Mouse (Mus musculus): ENCODE results near the gene Arid1b. TPM values are rescaled to one million over a fixed set of nuclear protein-coding genes. Genes with fewer than 3 reads are reported as not detected.

Arid1b gene
- total RNA-seq, 2 experiments from 2014 or later, result 77.5 to 90.0 TPM

DNA sequence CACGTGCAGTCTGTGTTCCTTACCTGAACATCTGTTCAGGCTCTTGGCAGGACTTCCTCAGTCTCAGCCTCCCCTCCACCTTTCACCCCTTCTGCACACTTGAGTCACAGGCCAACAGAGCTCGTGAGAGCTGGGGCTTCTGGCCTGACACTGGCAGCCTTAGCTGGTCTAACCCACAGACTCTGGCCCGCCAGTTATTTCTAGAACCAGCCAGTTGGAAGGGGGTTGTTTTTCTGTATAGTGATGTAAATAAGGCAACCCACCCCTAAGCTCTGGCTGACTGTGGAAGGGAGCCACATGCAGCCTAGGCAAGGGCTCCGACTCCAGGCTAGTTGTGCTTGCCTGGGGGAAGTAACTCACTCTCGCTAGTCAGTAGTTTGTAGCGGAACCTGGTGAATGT, 276.7 kb downstream of the Arid1b start:
- intact Hi-C loops (cut with DNase I), result no loop called here

DNA sequence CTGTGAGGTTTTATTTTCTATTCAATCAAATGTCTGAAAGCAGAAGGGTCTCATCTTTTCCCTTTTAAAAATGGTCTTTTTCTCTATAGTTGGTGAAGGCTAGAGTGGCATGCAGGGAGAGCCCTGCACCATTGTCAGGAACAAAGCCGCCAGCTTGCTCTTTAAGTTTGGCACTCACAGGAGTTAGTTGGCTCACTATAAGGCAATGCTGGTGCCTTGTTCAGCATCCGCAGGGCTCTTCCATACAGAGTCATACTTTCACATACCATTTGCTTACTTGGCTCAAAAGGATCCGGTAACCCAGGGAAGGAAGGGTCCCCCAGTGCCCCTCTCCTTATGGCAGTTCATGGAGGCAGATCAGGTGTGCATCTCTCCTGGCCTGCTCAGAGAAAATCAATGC, 279.0 kb downstream of the Arid1b start:
- DNase-seq (ENCODE audit: low spot score in 2 of 2), result no peak
- intact Hi-C loops (cut with DNase I), result no loop called here

More for the DNA sequence above, 276.7 kb downstream of the Arid1b start:
- DNase-seq (ENCODE audit: low spot score in 2 of 2), result no peak

DNA sequence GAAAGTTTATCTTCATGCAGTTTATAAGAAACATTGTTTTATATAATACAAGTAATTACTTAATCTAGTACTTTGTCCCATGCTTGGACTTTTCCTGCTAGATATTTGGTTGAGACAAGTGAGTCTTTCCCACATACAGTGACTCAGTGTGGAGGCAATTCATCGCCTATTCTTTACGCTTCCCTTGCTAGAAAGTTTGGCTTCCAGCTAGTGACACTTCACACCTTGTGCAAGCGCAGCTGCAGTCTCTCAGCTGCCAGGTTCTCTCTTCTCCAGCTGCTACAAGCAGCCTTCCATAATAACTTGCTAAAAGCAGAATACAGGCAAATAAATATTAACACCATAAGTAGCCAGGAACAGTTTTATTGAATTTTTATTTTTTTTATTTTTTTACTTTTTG, 279.6 kb downstream of the Arid1b start:
- DNase-seq (ENCODE audit: low spot score in 2 of 2), result peak in 1 of 2 experiments; percentile 45
- intact Hi-C loops (cut with DNase I), result no loop called here

DNA sequence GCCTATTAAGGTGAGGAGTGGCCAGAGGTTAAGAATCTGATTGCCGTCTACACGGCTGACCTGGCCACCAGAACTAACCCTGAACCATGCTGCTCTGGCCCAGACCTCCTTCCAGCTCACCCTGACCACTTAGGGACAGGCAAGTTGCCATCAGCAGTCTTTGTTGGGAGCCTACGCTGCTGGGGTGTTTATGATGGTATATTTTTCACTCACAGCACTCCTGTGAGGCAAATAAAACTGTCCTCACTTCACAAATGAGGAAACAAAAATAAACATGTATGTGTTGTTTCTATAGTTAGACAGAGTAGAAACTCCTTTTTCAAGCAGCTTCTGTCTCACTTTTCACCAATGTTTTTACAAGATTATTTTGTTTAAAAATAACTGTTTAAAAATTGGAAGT, 280.3 kb downstream of the Arid1b start:
- no peak for DNase-seq (ENCODE audit: low spot score in 2 of 2)
- intact Hi-C loops (cut with DNase I), result no loop called here

DNA sequence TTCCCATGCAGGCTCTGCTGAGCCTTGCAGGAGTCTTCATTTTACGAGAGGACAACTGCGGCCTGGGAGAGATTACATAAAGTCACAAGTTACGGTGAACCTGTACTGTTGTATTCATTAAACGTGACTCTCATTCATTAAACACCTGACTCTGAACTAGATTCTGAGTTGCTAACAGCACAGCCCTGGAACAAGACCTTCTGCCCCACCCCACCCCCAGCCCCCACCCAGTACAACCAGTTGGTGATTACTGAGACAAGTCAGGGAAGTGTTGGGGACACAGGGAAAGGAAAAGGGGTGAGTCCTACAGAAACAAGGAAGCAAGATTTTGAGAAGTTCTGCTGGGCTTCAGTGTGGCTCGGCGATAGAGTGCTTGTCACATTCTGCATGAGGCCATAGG, 281.6 kb downstream of the Arid1b start:
- DNase-seq (ENCODE audit: low spot score in 2 of 2), result no peak
- intact Hi-C loops (cut with DNase I), result no loop called here

DNA sequence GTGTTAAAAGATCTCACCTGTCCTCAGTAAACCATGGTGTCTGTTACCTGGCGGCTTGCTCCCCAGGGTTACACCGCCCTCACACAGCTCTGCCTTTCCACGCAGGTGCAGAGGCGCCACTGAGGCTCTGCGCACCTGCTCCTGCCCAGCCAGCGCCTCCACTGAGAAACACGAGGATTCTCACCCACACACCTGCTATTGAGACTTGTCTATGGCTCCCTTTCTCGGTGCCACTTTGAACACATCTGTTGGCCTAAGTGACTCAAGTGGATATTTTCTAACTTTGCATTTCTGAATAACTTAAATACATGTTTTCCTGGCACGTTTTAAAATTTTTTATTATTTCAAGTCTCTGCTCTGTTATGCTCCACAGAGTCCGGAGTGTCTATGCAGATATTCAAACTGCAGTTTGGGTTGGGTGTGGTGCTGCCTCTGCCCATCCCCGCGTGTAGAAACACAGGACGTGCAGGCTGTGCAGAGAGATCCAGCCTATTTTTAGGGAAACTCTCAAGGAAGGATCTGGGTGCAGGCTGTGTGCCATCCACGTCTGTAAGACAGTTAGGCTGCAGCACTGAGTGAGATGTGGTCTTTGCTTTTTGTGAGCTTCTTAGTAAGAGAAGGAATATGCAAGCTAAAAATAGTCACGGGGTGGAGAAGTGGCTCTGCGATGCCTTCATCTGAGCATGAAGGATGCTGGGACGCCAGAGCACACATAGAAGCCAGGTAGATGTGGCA, 283.2 kb downstream of the Arid1b start:
- DNase-seq (ENCODE audit: low spot score in 2 of 2), result peak; percentile 35 to 61
- intact Hi-C loops (cut with DNase I), result no loop called here

DNA sequence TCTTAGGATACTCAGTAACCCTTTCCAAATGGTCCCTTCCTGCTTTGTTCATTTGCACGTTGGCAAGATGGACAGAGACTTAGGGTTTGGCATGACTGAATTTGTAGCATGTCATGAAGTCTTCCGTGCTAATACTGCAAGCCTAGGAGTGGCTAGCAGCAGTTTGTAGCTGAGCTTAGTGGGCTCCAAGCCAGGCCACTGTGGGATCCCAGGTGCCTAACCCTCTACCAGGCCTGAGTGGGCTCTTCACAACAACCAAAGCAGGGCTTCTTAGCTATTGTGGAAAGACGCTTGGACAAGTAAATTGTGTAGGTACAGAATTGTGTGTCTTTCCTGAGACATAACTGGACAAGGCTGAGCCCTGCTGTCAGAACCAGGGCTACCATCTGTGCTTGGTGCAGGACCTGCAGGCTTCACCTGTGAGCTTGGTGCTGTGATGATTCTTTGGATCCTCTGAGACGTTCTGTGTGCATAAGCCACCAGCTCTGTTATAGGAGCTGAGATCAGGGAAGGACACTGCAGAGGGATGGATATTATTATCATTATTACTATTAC, 286.4 kb downstream of the Arid1b start:
- no peak for DNase-seq (ENCODE audit: low spot score in 2 of 2)
- intact Hi-C loops (cut with DNase I), result no loop called here

DNA sequence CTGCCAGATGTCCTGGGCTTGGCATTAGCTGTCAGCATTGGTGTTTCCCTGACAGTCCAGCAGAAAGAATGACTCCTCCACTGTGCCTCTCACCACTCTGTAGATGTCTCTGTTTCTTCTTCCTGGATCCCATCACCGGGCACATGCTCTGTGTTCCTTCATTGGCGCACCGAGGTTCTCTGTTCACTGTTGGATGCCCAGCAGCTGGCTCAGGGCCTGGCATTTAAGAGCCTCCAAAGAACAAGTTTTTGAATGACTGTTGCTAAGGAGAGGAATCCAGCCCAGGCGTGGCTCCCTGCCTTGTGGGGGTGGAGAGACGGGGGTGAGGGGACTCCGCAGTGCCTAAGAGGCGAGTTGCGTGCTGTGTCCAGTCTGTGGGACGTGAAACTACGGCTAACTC, 290.7 kb downstream of the Arid1b start:
- peak; percentile 46 to 47 for DNase-seq (ENCODE audit: low spot score in 2 of 2)
- intact Hi-C loops (cut with DNase I), result no loop called here

DNA sequence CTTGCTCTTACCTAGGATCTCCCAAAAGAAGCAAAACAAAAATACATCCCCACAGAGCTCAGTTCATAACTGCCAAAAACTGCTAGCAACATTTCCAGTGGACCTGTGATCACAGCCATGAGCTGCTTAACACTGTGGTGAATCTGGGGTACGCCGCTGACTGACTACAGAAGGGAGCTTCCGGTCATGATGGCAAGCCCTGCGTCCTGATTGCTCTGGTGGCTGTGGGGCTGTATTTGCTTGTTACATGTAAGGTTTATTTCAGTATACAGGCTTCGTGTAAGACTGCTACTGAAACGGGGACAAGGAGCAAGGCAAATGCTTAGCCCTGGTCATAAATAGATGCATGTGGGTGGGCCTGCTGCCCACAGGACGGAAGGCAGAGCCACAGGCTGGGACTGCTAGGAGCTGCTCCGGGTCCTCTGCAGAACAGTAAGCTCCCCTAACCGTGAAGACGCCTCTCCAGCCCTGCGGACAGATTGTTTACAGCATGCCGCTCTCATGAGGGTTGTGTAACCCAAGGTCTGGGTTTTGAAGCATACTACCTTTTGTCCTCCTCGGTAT, 291.8 kb downstream of the Arid1b start:
- DNase-seq (ENCODE audit: low spot score in 2 of 2), result peak; percentile 46 to 61
- intact Hi-C loops (cut with DNase I), result no loop called here

DNA sequence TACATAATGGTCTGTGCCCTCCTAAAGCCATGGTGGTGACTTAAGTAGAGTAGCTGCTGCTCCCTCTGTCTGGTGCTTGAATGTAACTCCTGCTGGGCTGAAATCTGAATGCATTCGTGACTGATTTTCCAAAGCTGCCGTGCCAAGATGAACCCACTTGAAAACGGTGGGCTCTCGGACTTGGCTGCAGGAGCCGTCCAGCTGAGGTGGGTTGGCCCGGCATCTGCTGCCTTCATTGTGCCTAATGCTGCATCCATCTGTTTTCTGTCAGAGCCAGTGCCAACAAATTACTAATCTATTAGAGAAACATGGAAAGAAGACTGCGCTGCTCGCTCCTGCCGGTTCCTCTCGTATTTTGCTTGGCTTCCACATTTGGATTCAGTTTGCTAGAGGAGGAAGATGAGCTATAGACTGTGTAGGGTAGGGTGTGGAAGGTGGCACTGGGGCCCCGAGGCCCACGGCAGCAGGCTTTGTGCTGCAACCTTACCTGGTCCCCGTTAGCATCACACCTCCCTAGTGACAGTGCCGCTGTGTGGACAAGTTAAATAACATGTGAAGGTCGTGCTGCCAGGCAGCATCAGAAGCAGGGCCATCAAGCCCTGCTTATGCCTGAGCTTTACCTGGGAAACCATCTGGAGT, 292.6 kb downstream of the Arid1b start:
- intact Hi-C loops (cut with DNase I), result no loop called here

DNA sequence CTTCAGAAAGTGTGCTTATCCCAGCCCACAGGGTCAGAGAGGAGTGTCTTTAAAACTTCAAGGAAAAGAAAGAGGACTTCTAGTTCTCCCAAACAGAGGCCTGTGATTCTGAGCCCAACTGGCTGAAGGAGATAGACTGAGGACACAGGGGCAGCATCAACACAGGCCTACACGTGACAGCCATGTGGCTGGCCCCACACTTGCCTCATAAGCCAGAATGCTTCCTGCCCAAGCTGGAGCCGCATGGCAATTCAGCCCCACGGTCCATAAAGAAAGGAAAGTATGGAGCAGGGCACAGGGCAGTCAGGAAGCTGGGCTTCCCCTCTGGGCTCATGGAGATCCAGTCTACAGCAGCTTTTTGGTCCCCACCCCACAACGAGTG, 293.1 kb downstream of the Arid1b start:
- peak in 1 of 2 experiments; percentile 43 for DNase-seq (ENCODE audit: low spot score in 2 of 2)
- intact Hi-C loops (cut with DNase I), result no loop called here

More for the DNA sequence above, 292.6 kb downstream of the Arid1b start:
- DNase-seq (ENCODE audit: low spot score in 2 of 2), result peak; percentile 53 to 58

DNA sequence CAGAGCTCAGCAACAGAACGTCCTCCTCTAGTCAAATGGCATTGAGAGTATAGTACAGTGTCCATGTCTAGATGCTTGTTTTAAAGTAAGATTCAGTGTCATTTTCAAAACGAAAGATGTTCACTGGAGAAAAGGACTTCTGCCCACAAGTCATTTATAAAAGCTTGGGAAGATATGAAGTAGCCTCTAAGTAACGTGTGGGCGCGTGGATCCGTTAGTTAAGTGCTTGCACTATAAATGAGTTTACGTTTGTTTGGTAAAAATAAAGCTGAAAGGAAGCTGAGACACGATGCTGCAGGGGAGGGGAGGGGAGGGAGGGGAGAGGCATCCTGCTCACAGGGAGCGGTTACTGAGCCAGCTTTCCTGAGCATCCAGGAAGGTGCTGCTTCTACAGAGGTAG, 293.5 kb downstream of the Arid1b start:
- intact Hi-C loops (cut with DNase I), result no loop called here
- DNase-seq (ENCODE audit: low spot score in 2 of 2), result no peak

DNA sequence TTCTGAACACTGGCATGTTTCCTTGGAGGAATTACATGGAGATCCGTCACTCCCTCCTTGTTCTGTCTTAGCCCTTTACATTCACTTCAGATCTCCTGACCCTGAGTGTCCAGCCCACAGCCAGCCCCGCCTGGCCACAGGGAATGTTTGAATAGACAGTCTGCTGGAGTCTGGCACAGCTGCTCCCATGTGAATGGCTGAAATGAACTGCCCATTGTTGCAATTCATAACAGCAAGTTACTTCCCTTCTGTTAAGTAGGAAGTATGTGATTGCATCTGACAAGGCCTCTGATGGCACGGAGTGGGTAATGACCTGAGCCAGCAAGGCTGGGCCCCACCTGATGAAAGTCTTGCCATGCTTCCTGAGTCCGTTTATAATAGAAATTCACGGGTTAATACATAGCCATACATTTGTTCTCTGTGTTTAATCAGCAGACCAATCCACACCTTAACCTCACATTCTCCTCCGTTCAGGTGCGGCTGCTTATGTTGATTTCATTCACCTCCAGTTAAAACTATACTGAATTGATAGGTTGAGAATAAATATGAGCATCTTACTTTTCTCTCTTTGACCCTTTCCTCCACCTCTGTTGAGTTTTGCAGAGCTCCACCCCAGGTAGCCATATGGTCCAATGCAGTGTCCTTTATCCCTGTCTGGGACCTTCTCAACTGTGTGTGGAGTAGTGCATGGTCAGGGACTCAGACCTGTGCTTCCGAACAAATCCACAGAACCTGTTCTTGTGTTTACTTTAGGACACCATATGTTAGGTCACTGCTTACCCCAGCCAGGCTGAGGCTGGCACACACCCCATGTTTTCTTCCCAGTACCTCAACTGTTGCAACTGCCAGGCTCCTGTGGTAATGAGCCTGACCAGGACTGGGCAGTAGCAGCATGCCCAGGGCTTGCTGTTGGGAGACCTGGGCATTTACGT, 299.8 kb downstream of the Arid1b start:
- intact Hi-C loops (cut with DNase I), result no loop called here

DNA sequence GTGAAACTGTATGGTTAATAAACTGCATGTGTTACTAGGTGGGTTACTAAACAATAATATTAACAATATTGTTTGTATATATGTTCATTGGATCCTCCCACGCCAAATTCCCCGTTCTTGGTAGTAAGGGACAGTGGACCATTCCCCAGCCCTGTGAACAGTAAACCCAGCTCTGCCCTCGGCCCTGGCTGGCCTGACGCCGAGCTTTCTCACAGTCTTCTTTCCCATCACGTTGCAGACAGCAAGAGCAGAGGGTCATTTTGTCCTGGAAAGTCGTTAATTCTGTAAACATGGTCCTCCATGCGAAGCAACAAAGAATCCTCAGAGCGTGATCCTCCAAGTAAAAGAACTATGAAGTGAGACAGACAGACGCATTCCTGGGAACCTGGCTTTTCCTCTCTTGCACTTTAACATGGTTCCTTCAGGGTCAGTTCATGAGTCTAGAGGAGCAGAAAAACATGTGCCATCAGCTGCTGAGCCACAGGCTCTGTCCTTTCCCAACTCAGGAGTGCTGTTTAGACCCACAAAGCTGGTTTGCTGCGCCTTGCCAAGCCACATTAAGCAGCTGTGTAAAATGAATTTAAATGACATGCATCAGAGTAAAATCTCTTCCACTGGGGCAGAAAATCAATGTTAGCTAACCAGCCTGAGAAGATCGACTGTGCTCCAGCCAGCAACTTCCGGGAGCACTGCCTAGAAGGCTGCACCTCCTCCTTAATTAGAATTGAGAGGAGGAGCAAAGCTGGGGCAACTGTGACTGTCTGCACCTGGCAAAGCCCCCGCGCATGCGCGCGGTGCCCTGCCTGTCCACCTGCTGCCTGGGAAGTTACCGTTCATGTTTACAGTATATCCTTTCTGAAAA, 301.2 kb downstream of the Arid1b start:
- intact Hi-C loops (cut with DNase I), result no loop called here
- peak; percentile 78 to 83 for DNase-seq (ENCODE audit: low spot score in 2 of 2)

More for the DNA sequence above, 299.8 kb downstream of the Arid1b start:
- DNase-seq (ENCODE audit: low spot score in 2 of 2), result no peak

DNA sequence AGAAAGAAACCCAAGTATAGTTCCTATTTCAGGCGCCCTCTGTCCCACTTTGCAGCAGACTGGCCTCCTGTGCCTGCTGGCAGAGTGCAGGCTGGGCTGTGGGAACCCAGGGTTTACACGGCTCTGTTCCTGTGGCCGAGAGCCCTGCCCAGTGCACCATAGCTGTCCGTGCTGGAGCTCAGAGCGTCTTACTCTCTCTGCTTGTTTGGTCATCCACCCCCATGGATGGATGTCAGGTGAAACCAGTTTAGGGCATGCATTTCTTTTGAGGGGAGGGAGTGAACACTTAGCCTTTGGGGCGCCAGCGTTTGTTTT, 301.8 kb downstream of the Arid1b start:
- DNase-seq (ENCODE audit: low spot score in 2 of 2), result no peak
- intact Hi-C loops (cut with DNase I), result no loop called here

DNA sequence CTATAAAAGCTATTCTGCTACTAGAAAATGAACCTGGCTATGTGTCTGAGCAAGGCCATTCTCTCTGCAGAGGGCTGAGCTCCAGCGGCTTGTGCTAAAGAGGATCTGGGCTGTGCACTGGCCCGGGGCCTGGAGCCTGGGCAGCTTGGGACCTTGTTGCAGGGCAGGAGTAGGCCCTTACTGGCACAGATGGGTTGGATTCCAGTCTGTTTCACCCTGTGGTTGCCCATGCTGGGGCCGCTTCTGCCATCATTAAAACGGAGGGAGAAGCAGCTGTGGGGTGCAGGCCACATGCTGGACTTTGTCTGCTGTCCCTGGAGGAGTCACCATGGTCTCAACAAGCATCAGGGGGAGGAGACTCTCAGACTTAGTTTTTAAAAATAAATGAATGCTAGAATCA, 303.4 kb downstream of the Arid1b start:
- intact Hi-C loops (cut with DNase I), result no loop called here
- DNase-seq (ENCODE audit: low spot score in 2 of 2), result no peak

DNA sequence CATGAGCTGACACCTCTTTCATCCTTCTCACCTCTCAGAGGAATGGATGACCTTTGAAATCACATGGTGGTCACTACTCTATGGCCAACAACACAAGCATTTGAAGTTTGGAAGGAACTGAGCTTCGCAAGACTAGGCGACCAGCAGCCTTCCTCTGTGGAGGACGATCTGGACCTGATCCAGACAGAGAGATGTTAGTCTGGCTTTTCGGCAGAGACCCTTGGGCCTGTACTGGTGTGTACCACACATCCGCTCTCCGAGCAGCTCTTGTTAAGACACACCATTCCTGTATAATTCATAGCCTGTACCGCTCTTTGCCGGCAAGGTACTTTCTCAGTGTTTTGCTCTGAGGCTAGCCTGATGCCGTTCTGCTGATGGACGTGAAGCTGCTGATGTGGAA, 303.9 kb downstream of the Arid1b start:
- intact Hi-C loops (cut with DNase I), result no loop called here
- no peak for DNase-seq (ENCODE audit: low spot score in 2 of 2)

DNA sequence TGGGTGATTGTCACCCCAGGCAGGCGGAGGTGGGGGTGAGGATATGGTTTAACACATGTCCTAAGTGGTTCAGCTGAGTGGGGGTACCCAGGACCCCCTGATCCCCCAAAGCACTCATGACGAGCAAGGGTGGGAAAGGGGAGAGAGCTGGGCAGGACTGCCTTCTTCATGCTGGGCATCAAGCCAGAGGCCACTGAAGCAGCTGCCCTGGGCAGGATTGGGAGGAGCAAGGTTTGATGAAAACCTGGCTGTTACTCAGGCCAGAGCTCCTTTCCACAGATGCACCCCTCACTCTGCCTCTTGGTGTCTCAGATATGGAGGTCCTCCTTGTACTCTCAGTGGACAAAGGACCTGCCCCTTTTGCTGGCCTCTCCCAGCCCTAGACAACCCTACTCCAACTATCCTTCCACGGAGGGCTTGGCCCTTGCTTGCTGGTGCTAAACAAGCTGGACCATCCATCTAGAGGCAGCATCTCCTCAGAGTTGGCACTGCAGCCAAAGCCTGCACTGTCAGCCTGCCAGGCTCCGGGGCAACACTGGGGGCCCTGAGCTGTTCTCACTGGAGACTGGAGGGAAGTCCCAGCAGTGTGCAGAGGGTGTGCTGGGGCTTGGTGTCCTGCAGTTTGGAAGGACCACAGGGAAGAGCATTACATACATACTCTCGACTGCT, 304.9 kb downstream of the Arid1b start:
- intact Hi-C loops (cut with DNase I), result no loop called here
- no peak for DNase-seq (ENCODE audit: low spot score in 2 of 2)
